Mouse (Mus musculus) embryonic facial prominence, embryonic 15.5 days (tissue): ENCODE results near the gene Zfp316. TPM values are rescaled to one million over a fixed set of nuclear protein-coding genes. Genes with fewer than 3 reads are reported as not detected.
A peak's percentile ranks its signal among the peaks of the same experiment; 100 is the strongest.

ENCODE experiments used
- ATAC-seq: fragments of 200-750 bp; cut with Nextera tagmentation; 2 replicates; pipeline ENCODE4 v1.8.0; 2017; ENCODE audit warnings: low read depth, moderate TSS enrichment; ENCODE audit not compliant: insufficient number of reproducible peaks, low FRiP score, low TSS enrichment
- H3K27ac ChIP-seq: fragments of 300-500 bp; sonication (generic); replicated peaks from 2 replicates; pipeline ENCODE4 v1.5.1; 2015; ENCODE audit warnings: mild to moderate bottlenecking, inconsistent platforms
- H3K27me3 ChIP-seq: fragments of 300-500 bp; sonication (generic); 2 replicates; pipeline ENCODE4 v1.6.1; 2015; ENCODE audit warnings: inconsistent platforms
- H3K36me3 ChIP-seq: fragments of 300-500 bp; sonication (generic); 2 replicates; pipeline ENCODE4 v1.6.1; 2015; ENCODE audit warnings: mild to moderate bottlenecking, inconsistent platforms
- H3K4me1 ChIP-seq: fragments of 300-500 bp; sonication (generic); 2 replicates; pipeline ENCODE4 v1.6.1; 2015; ENCODE audit warnings: inconsistent platforms
- H3K4me2 ChIP-seq: fragments of 300-500 bp; sonication (generic); replicated peaks from 2 replicates; pipeline ENCODE4 v1.6.1; 2015; ENCODE audit warnings: mild to moderate bottlenecking, inconsistent platforms
- H3K4me3 ChIP-seq: fragments of 300-500 bp; sonication (generic); replicated peaks from 2 replicates; pipeline ENCODE4 v1.5.1; 2015; ENCODE audit warnings: mild to moderate bottlenecking, inconsistent platforms
- H3K9ac ChIP-seq: fragments of 300-500 bp; sonication (generic); 2 replicates; pipeline ENCODE4 v1.6.1; 2015; ENCODE audit warnings: inconsistent platforms
- H3K9me3 ChIP-seq: fragments of 300-500 bp; sonication (generic); replicated peaks from 2 replicates; pipeline ENCODE4 v1.6.1; 2016; ENCODE audit warnings: inconsistent platforms
- whole genome bisulfite sequencing: fragments of 180-500 bp; shearing (Covaris S2); methylation state at CpG from one replicate; pipeline ENCODE4 v1.1.7; 2015; 5-methylcytosine and 5-hydroxymethylcytosine counted together
- polyA plus RNA-seq: library from polyadenylated mRNA; unstranded; fragments of >200 nt; fragmentation: Nextera tagmentation; extraction: Ambion mirVana; gene quantifications from 2 replicates; pipeline ENCODE4 v1.2.1, GENCODE M21; 2015

Gene Zfp316
- polyA plus RNA-seq, 1 experiment from 2014 or later: 5.2 TPM

DNA sequence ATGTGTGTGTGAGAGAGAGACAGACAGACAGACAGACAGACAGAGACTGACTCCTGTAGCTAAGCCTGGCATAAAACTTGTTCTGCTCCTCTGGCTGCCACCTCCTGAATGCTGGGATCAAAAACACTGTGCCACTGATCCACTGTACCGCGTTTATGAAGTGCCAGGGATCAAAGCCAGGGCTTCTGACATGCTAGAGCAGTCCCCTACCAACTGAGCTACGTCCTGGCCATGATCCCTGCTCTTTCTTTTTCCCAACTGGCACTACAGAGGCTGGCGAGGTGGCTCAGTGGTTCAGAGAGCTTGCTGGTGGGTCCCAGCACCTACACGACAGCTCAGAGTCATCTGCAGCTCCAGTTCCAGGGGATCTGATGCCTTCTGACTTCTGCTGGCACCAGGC is 5.9 kb upstream of the Zfp316 start:
- H3K27me3 ChIP-seq: peaks cover 13% of the 10 kb centered on the region
- H3K9ac ChIP-seq: no peak overlapping the region
- ATAC-seq: no peak
- H3K4me3 ChIP-seq: no peak overlapping the region
- no peak overlapping the region for H3K4me2 ChIP-seq
- no peaks in the 10 kb centered on the region for H3K9me3 ChIP-seq
- H3K27ac ChIP-seq: no peak overlapping the region
- no peaks in the 10 kb centered on the region for H3K36me3 ChIP-seq
- H3K4me1 ChIP-seq: peaks cover 6% of the 10 kb centered on the region
- 48% methylated on average over 5 of the region's 5 CpGs for WGBS

DNA sequence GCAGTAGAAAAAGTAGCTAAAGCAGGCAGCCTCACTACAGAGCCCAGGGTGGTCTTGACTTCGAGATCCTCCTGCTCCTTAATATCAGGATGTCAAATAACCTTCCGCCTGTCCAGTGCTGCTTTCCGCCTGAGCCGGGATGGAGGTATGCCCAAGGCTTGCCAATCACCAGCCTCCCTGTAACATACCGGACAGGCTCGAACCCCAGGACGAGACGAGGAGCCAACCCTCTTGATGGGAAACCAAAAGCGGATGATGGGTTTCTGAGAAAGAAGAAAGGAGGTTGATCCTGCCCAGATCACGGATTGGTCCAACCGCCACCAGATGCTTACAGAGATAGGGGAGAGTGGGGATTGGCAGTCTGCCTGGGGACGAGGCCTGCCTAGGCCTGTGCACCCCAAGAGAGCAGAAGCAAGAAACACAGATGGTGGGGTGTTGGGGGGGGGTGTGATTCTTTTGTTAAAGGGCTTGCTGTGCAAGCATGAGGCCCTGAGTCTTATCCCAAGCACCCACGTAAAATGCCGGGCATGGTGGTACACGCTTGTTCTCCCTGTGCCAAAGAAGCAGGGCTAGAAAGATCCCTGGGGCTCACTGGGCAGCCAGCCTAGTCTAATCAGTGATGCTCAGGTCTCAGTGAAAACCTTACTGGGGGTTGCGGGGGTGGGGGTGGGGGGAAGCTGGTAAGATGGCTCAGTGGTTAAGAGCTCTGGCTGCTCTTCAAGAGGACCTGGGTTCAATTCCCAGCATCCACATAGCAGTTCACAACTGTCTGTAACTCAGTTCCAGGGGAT is 2.9 kb upstream of the Zfp316 start:
- no peak overlapping the region for H3K4me3 ChIP-seq
- H3K4me2 ChIP-seq: no peak overlapping the region
- H3K27me3 ChIP-seq: peaks cover 2% of the 10 kb centered on the region; the same call in 1 of the 2 replicates
- no peaks in the 10 kb centered on the region for H3K36me3 ChIP-seq
- ATAC-seq: peak; percentile 5; the same call in 1 of the 2 replicates
- WGBS: 69% methylated on average over 16 of the region's 16 CpGs
- no peak overlapping the region for H3K9ac ChIP-seq
- no peaks in the 10 kb centered on the region for H3K9me3 ChIP-seq
- peak overlapping the region; percentile 65 for H3K27ac ChIP-seq
- peaks cover 23% of the 10 kb centered on the region for H3K4me1 ChIP-seq

DNA sequence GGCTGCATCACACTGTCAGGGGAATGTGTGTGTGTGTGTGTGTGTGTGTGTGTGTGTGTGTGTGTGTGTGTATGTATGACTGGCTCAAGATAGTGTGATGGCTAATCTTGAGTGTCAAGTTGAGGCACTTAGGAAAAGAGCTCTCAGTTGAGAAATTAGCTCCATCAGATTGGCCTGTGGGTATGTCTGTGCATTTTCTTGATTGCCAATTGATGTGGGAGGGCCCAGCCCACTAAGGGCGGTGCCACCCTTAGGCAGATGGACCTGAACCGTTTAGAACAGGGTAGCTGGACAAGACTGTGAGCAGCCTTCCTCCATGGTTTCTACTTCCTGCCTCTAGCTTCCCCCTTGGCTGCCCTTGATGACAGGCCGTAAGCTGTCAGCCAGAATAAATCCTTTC is 2.3 kb upstream of the Zfp316 start:
- Histone ChIP-seq H3K36me3 (no peaks in the 10 kb centered on the region), H3K9me3 (no peaks in the 10 kb centered on the region), H3K9ac (no peak overlapping the region), H3K27ac (peak overlapping the region; percentile 65), H3K4me1 (peaks cover 23% of the 10 kb centered on the region), H3K4me3 (no peak overlapping the region), H3K4me2 (no peak overlapping the region), H3K27me3 (no peaks in the 10 kb centered on the region)
- 66% methylated on average over 3 of the region's 3 CpGs for WGBS
- ATAC-seq: no peak

DNA sequence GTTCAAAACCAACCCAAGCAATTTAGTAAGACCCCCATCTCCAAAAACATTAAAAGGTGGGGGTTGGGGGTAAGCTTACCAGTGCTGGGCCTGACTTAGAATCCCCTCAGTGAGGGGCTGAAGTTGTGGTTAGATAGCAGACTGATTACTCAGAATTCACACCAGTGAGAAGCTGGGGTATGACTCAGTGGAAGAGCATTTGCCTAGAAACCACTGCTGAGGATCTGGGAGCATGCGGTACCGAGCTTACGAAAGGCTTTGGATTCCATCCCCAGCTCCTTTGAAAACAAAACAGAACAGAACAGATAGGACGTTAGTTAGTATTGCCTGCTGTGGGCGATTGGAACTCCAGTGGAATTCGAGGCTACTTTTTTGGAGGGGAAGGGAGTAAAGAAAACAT is 1.8 kb upstream of the Zfp316 start:
- H3K36me3 ChIP-seq: no peaks in the 10 kb centered on the region
- no peak overlapping the region for H3K4me3 ChIP-seq
- no peak overlapping the region for H3K9ac ChIP-seq
- no peak overlapping the region for H3K4me2 ChIP-seq
- peak overlapping the region; percentile 65; the same call in 1 of the 2 replicates for H3K27ac ChIP-seq
- no peaks in the 10 kb centered on the region for H3K9me3 ChIP-seq
- ATAC-seq: no peak
- WGBS: 76% methylated on average over 6 of the region's 6 CpGs
- no peaks in the 10 kb centered on the region for H3K27me3 ChIP-seq
- peaks cover 23% of the 10 kb centered on the region for H3K4me1 ChIP-seq

DNA sequence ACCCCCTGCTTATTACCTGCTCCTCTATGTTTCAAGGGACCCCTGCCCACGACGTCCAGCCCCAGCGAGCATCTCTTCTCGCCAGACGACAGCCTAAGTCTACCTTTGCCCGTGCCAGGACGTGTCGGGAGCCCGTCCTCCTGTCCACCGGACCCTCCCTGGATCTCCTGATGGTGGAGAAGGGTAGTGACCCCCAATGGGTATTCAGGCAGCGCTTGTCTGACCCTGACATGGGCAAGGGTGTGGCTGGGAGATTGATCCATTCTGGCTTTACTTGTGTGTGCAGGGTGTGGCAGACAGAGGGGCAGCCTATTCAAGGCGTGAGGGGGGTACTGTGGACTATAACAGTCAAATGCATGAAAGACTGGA is 313 bp upstream of the Zfp316 start:
- peak overlapping the region; percentile 88 for H3K9ac ChIP-seq
- H3K9me3 ChIP-seq: no peaks in the 10 kb centered on the region
- no peaks in the 10 kb centered on the region for H3K36me3 ChIP-seq
- peak overlapping the region; percentile 88 for H3K4me2 ChIP-seq
- no peaks in the 10 kb centered on the region for H3K27me3 ChIP-seq
- H3K27ac ChIP-seq: peak overlapping the region; percentile 63; the same call in 1 of the 2 replicates
- 4% methylated on average over 12 of the region's 12 CpGs for WGBS
- H3K4me3 ChIP-seq: peak overlapping the region; percentile 78
- ATAC-seq: 0 out of 2 replicates have a peak, but pooled peaks have one; percentile 10
- peaks cover 23% of the 10 kb centered on the region for H3K4me1 ChIP-seq

DNA sequence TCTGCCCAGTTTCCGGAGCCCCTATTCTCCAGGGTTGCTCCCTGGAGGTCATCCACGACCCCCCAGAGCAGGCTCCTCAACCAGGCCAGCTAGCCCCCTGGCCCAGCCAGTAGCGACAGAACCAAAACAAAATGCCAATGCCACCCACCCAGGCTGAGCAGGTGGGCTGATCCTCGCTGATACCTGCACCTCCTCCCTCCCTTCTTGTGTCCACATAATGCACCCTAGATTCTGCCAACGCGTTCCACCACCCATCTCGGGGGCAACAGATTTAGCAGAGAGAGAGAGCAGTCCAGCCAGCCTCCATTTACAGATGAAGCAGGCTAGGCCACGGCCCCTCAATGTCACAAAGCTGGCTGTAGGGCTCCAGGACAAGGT is 848 bp downstream of the Zfp316 start:
- peak overlapping the region; percentile 88 for H3K4me2 ChIP-seq
- H3K4me3 ChIP-seq: peak overlapping the region; percentile 78
- H3K27me3 ChIP-seq: no peaks in the 10 kb centered on the region
- peak overlapping the region; percentile 88; the same call in 1 of the 2 replicates for H3K9ac ChIP-seq
- ATAC-seq: no peak
- WGBS: 27% methylated on average over 8 of the region's 8 CpGs
- H3K27ac ChIP-seq: peak overlapping the region; percentile 63; the same call in 1 of the 2 replicates
- no peaks in the 10 kb centered on the region for H3K9me3 ChIP-seq
- H3K4me1 ChIP-seq: peaks cover 23% of the 10 kb centered on the region
- peaks cover 6% of the 10 kb centered on the region for H3K36me3 ChIP-seq

DNA sequence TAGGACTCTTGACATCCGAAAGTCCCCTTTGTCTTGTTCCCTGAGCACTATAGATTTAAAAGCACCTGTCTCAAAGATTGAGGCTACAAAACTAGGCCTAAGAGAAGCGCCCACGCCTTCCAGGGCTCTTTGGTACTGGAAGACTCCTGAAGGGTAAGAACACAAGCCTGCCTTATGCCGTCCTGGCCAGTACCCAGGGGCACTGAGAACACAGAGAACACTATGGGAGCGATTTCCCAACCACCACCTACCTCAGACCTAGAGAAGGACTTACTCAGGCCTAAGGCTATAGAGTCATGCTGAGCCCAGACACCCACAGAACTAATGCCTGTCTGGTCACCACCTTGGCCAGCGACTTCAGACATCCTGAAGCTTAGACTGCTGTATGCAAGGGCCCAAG is 3.0 kb downstream of the Zfp316 start:
- Histone ChIP-seq H3K4me1 (peaks cover 23% of the 10 kb centered on the region), H3K27me3 (no peaks in the 10 kb centered on the region), H3K9me3 (no peaks in the 10 kb centered on the region), H3K36me3 (peaks cover 28% of the 10 kb centered on the region), H3K9ac (no peak overlapping the region), H3K27ac (no peak overlapping the region), H3K4me3 (no peak overlapping the region), H3K4me2 (no peak overlapping the region)
- 80% methylated on average over 6 of the region's 6 CpGs for WGBS
- ATAC-seq: no peak

DNA sequence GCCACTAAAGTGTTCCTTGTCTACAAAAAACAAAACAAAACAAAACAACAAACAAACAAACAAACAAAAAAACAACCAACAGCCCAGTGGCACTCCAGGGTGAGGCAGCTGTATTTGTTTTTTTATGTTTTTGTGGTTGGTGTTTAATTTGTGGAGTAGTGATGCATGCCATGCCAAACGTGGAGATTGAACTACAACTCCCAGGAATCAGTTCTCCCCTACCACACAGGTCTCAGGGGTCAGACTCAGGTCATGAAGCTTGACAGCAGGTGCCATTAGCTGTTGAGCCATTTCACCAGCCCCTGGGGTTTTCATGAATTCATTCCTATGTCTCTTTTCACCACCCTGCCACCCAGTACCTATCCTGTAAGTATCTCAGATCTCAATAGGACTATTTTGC is 4.4 kb downstream of the Zfp316 start:
- WGBS: 42% methylated on average over 1 of the region's 1 CpGs
- H3K36me3 ChIP-seq: peaks cover 39% of the 10 kb centered on the region
- H3K4me1 ChIP-seq: peaks cover 13% of the 10 kb centered on the region

DNA sequence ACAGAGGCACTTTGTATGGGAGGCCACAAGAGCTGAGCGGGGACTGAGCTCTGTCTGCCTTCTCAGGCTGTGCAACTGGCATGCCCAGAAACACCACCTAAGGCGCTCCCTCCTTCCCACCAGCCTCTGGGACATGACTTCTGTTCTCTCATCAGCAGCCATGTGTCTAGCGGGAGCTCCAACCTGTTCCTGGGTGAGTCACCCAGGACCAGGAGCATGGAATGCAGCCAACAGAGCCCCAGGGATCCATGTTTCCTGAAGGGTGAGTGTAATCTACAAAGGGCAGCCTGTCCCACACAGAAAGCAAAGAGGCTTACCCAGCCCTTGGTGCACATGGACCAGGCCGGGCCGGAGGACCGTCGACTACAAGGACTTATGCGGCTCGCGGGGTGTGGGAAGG is 5.1 kb downstream of the Zfp316 start:
- Histone ChIP-seq H3K36me3 (peaks cover 45% of the 10 kb centered on the region), H3K4me1 (peaks cover 10% of the 10 kb centered on the region), H3K27me3 (no peaks in the 10 kb centered on the region), H3K9ac (no peak overlapping the region), H3K4me3 (no peak overlapping the region), H3K9me3 (no peaks in the 10 kb centered on the region), H3K27ac (no peak overlapping the region), H3K4me2 (no peak overlapping the region)
- no peak for ATAC-seq
- WGBS: 85% methylated on average over 10 of the region's 10 CpGs

More for the DNA sequence above, 4.4 kb downstream of the Zfp316 start:
- ATAC-seq: no peak
- no peak overlapping the region for H3K4me3 ChIP-seq
- H3K9ac ChIP-seq: no peak overlapping the region
- H3K27me3 ChIP-seq: no peaks in the 10 kb centered on the region
- H3K4me2 ChIP-seq: no peak overlapping the region
- H3K27ac ChIP-seq: no peak overlapping the region
- H3K9me3 ChIP-seq: no peaks in the 10 kb centered on the region

DNA sequence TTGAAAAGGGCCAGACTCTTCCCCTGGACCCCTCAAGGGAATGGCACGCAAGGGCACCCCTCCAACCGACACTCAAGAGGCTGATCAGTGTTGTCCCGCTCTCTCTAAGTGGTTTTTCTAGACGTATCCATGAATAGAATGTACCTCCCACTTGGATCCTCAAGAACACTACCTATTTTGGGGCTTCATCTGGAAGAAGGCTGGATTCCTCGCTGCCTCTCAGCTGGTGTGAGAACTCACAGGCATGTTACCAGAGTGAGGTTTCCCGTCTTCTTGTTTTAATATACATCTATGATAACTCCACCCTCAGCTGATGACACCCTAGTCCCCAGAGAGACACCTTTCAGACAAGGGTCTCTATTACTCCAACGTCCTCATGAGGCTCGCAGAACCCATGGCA is 8.2 kb downstream of the Zfp316 start:
- Histone ChIP-seq H3K27ac (no peak overlapping the region), H3K9me3 (no peaks in the 10 kb centered on the region), H3K4me2 (no peak overlapping the region), H3K27me3 (peaks cover 22% of the 10 kb centered on the region), H3K36me3 (peaks cover 60% of the 10 kb centered on the region), H3K4me1 (no peaks in the 10 kb centered on the region), H3K4me3 (no peak overlapping the region), H3K9ac (no peak overlapping the region)
- WGBS: 89% methylated on average over 8 of the region's 8 CpGs
- ATAC-seq: no peak

DNA sequence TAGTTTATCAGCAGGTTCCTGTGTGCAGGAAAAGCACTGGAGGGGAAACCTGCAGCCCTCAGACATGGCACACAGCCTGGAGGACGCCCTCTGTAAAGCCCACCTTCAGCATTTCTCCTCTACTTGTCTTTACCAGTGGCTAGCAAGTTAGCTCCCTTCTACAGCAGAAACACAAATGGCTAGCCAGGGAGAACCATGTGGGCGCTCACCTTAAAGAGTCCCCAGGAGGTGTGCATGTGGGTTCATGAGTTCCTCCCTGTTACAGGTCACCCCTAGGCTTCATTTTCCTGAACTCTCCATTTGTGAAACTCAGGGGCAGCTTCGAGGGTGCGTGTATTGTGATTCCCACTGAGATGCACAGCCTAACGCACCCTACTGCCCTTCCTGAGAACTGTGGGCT is 14.0 kb downstream of the Zfp316 start:
- Histone ChIP-seq H3K27ac (no peak overlapping the region), H3K27me3 (peaks cover 77% of the 10 kb centered on the region), H3K4me3 (no peak overlapping the region), H3K4me2 (no peak overlapping the region), H3K9ac (no peak overlapping the region), H3K4me1 (peaks cover 20% of the 10 kb centered on the region), H3K9me3 (no peaks in the 10 kb centered on the region), H3K36me3 (peaks cover 53% of the 10 kb centered on the region)
- ATAC-seq: no peak
- WGBS: 93% methylated on average over 5 of the region's 5 CpGs

DNA sequence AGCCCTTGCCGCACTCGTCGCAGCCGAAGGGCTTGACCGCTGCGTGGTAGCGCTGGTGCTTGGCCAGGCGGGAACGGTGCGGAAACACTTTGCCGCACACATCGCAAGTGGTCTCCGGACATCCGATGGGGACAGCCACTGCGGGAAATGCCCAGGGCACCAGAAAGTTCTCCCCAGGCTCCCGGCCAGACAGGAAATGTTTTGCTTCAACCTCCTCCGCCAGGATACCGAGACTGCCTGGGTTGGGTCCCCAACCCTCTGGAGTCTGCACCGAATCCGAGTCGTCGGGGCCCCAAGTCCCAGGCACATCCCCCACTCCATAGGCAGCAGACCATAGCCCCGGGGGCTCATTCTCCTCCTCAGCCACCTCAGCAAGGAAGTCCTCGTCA is 14.7 kb downstream of the Zfp316 start:
- H3K9ac ChIP-seq: no peak overlapping the region
- no peak overlapping the region for H3K4me3 ChIP-seq
- WGBS: 46% methylated on average over 24 of the region's 24 CpGs
- no peak for ATAC-seq
- no peak overlapping the region for H3K27ac ChIP-seq
- H3K4me1 ChIP-seq: peaks cover 20% of the 10 kb centered on the region
- H3K9me3 ChIP-seq: no peaks in the 10 kb centered on the region
- H3K36me3 ChIP-seq: peaks cover 46% of the 10 kb centered on the region
- H3K27me3 ChIP-seq: peaks cover 77% of the 10 kb centered on the region
- H3K4me2 ChIP-seq: no peak overlapping the region
